Mouse (Mus musculus) hindbrain, embryonic 14.5 days (tissue): ENCODE data around the gene Utrn. TPM values are rescaled to one million over a fixed set of nuclear protein-coding genes. Genes with fewer than 3 reads are reported as not detected.

ENCODE experiments used
- ATAC-seq: fragments of 200-750 bp; cut with Nextera tagmentation; 2 replicates; pipeline ENCODE4 v1.8.0; 2017; ENCODE audit warnings: moderate number of reproducible peaks, mild to moderate bottlenecking, moderate TSS enrichment, moderate library complexity; ENCODE audit not compliant: low FRiP score
- DNase-seq: peaks from one replicate; pipeline ENCODE4 v3.0.0-alpha.2; 2015; ENCODE audit warnings: low spot score
- H3K27ac ChIP-seq: fragments of 300-500 bp; sonication (generic); 2 replicates; pipeline ENCODE4 v1.5.1; 2014; ENCODE audit warnings: mild to moderate bottlenecking, moderate library complexity
- H3K27me3 ChIP-seq: fragments of 300-500 bp; sonication (generic); 2 replicates; pipeline ENCODE4 v1.6.1; 2014; ENCODE audit warnings: mild to moderate bottlenecking, low read length, mixed read lengths; ENCODE audit not compliant: control insufficient read depth, insufficient read depth
- H3K36me3 ChIP-seq: fragments of 300-500 bp; sonication (generic); replicated peaks from 2 replicates; pipeline ENCODE4 v1.6.1; 2014; ENCODE audit not compliant: control insufficient read depth, insufficient read depth
- H3K4me1 ChIP-seq: fragments of 300-500 bp; sonication (generic); replicated peaks from 2 replicates; pipeline ENCODE4 v1.6.1; 2014; ENCODE audit warnings: antibody characterized with exemption, low read length, mixed read lengths; ENCODE audit not compliant: control insufficient read depth, insufficient read depth
- H3K4me2 ChIP-seq: fragments of 300-500 bp; sonication (generic); replicated peaks from 2 replicates; pipeline ENCODE4 v1.6.1; 2014; ENCODE audit warnings: mild to moderate bottlenecking, moderate library complexity
- H3K4me3 ChIP-seq: fragments of 300-500 bp; sonication (generic); replicated peaks from 2 replicates; pipeline ENCODE4 v1.5.1; 2014; ENCODE audit warnings: mild to moderate bottlenecking, low read length
- H3K9ac ChIP-seq: fragments of 300-500 bp; sonication (generic); 2 replicates; pipeline ENCODE4 v1.6.1; 2014
- H3K9me3 ChIP-seq: fragments of 300-500 bp; sonication (generic); 2 replicates; pipeline ENCODE4 v1.6.1; 2016; ENCODE audit warnings: low read length; ENCODE audit not compliant: control insufficient read depth
- WGBS: fragments of 180-500 bp; shearing (Covaris S2); extraction: QIAGEN DNeasy Blood & Tissue Kit; methylation state at CpG from one replicate; pipeline ENCODE4 v1.1.7; 2014; 5-methylcytosine and 5-hydroxymethylcytosine counted together
- polyA plus RNA-seq: library from polyadenylated mRNA; unstranded; fragments of >200 nt; fragmentation: Nextera tagmentation; extraction: Ambion mirVana; gene quantifications from 2 replicates; pipeline ENCODE4 v1.2.1, GENCODE M21; 2014

The Utrn gene
- polyA plus RNA-seq, 1 experiment from 2014 or later = 28.2 TPM

DNA sequence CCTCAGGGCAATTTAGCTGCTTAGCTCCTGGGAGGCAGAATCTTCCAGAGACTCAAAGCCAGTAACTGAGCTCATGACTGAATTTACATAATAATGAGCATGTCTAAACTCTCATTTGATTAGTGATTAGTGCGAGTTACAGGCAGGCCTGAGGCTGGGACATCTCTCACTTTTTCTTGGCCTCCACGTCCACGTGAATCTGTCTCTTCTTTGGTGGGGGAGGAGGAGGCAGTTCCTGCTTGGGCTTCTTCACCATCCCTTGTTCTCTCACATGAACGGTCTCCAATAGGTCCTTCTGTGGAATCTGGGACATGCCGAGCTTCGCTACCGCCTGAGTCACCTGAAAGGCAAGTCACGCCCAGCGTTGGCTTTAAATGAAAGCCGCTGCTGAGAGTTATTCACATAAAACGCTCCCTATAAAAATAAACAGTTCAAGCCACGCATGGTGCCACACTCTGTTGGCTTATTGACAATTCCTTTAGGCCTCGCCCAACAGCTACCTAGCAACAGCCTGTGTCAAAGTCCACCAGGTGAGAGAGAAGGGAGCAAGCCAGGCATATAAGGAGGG is 143.0 kb downstream of the Utrn start:
- Histone ChIP-seq H3K27ac (peak overlapping the region; percentile 43), H3K4me1 (peaks cover 24% of the 10 kb centered on the region; the same call in 1 of the 2 replicates), H3K36me3 (no peaks in the 10 kb centered on the region), H3K9ac (no peak overlapping the region), H3K4me3 (no peak overlapping the region), H3K4me2 (no peak overlapping the region), H3K9me3 (no peaks in the 10 kb centered on the region), H3K27me3 (no peaks in the 10 kb centered on the region)
- ATAC-seq (peak; percentile 33; the same call in 1 of the 2 replicates), DNase-seq (no peak)
- 32% methylated on average over 13 of the region's 13 CpGs for WGBS

DNA sequence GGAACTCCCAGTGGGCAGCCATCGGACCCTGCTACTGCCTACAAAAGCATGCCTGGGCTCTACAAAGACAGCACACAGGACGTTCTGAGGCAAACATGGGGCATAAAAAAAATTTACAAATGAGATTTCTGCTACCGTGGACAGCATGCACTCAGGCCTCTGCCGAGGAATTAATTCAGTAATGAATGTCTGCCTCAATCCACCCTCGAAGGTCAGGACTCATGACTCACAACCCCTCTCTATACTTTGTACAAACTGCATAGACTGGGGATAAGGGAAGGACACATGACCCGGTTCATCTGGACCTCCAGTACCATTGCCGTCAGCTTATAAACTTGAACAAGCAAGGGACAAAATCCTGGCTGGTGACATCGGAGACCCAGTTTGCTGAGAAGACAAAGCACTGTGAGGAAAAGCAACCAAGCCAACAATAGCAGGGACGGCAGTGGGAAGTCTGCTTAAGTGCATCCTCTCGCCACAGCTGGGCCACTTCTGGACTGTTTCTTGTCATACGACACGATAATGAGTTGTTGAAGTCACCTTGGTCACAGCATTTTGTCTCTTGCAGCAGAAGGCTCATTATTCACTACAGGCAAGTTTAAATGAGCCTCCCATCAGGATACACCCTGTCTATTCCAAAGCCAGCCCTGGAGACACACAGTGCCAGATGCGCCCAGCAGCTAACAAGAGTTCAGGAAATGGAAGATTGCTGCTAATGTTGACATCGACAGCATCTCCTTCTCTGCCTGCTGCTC is 144.7 kb downstream of the Utrn start:
- no peak for DNase-seq

GRCm38 (mm10) chr10:12723269-12723668 is 145.9 kb downstream of the Utrn start:
- H3K9me3 ChIP-seq = no peaks in the 10 kb centered on the region
- WGBS = 59% methylated on average over 3 of the region's 3 CpGs
- ATAC-seq (no peak), DNase-seq (no peak)
- no peaks in the 10 kb centered on the region for H3K36me3 ChIP-seq
- no peak overlapping the region for H3K4me3 ChIP-seq
- H3K4me2 ChIP-seq = no peak overlapping the region
- no peak overlapping the region for H3K27ac ChIP-seq
- no peaks in the 10 kb centered on the region for H3K27me3 ChIP-seq
- H3K4me1 ChIP-seq = peaks cover 21% of the 10 kb centered on the region; the same call in 1 of the 2 replicates
- H3K9ac ChIP-seq = no peak overlapping the region

More for the DNA sequence above, 144.7 kb downstream of the Utrn start:
- peak; percentile 74 for ATAC-seq
- no peaks in the 10 kb centered on the region for H3K9me3 ChIP-seq
- H3K4me2 ChIP-seq = no peak overlapping the region
- 41% methylated on average over 14 of the region's 14 CpGs for WGBS
- no peak overlapping the region for H3K4me3 ChIP-seq
- H3K27me3 ChIP-seq = no peaks in the 10 kb centered on the region
- peak overlapping the region; percentile 63 for H3K27ac ChIP-seq
- H3K4me1 ChIP-seq = peaks cover 21% of the 10 kb centered on the region; the same call in 1 of the 2 replicates
- no peak overlapping the region for H3K9ac ChIP-seq
- H3K36me3 ChIP-seq = no peaks in the 10 kb centered on the region

- Histone ChIP-seq H3K27ac (no peak overlapping the region), H3K27me3 (no peaks in the 10 kb centered on the region), H3K9me3 (no peaks in the 10 kb centered on the region), H3K9ac (no peak overlapping the region), H3K4me2 (no peak overlapping the region), H3K4me1 (peaks cover 21% of the 10 kb centered on the region; the same call in 1 of the 2 replicates), H3K36me3 (no peaks in the 10 kb centered on the region), H3K4me3 (no peak overlapping the region)
- ATAC-seq (no peak), DNase-seq (no peak)
- 89% methylated on average over 2 of the region's 2 CpGs for whole genome bisulfite sequencing
Observed at GRCm38 (mm10) chr10:12722111-12722510, 147.1 kb downstream of the Utrn start.

GRCm38 (mm10) chr10:12718386-12718785 is 150.8 kb downstream of the Utrn start:
- no peak overlapping the region for H3K4me3 ChIP-seq
- H3K4me2 ChIP-seq = no peak overlapping the region
- no peak overlapping the region for H3K9ac ChIP-seq
- DNase-seq = no peak
- no peaks in the 10 kb centered on the region for H3K36me3 ChIP-seq
- ATAC-seq = no peak
- no peak overlapping the region for H3K27ac ChIP-seq
- 93% methylated on average over 8 of the region's 8 CpGs for WGBS
- no peaks in the 10 kb centered on the region for H3K9me3 ChIP-seq
- H3K4me1 ChIP-seq = no peaks in the 10 kb centered on the region
- H3K27me3 ChIP-seq = no peaks in the 10 kb centered on the region

DNA sequence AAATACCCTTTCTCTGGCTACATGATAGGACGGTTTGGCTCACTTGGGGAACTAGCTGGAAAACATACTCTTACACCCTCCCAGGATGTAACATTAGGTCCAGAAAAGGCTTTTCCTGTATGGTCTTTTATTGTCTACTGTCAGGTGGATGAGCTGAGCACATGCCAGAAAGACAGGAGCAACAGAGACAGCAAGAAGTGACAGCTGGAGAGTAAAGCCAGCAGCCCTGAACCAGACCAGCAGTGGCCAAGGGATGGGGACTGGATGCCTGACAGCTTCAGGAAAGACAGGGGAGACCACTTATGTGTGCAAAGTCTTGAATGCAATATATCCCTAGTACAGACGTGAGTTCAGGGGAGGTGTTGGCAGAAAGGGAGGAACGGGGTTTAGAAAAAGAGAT is 151.8 kb downstream of the Utrn start:
- DNase-seq = no peak
- Histone ChIP-seq H3K4me1 (no peaks in the 10 kb centered on the region), H3K9ac (no peak overlapping the region), H3K27ac (no peak overlapping the region), H3K36me3 (peaks cover 3% of the 10 kb centered on the region; the same call in 1 of the 2 replicates), H3K9me3 (no peaks in the 10 kb centered on the region), H3K4me3 (no peak overlapping the region), H3K4me2 (no peak overlapping the region), H3K27me3 (no peaks in the 10 kb centered on the region)
- ATAC-seq = no peak
- WGBS = 93% methylated on average over 3 of the region's 3 CpGs

GRCm38 (mm10) chr10:12716657-12717327 is 152.4 kb downstream of the Utrn start:
- peaks cover 3% of the 10 kb centered on the region; the same call in 1 of the 2 replicates for H3K36me3 ChIP-seq
- H3K27me3 ChIP-seq = no peaks in the 10 kb centered on the region
- DNase-seq = no peak
- H3K4me3 ChIP-seq = no peak overlapping the region
- ATAC-seq = no peak
- WGBS = 89% methylated on average over 5 of the region's 5 CpGs
- no peaks in the 10 kb centered on the region for H3K9me3 ChIP-seq
- H3K27ac ChIP-seq = no peak overlapping the region
- no peaks in the 10 kb centered on the region for H3K4me1 ChIP-seq
- no peak overlapping the region for H3K4me2 ChIP-seq
- no peak overlapping the region for H3K9ac ChIP-seq

DNA sequence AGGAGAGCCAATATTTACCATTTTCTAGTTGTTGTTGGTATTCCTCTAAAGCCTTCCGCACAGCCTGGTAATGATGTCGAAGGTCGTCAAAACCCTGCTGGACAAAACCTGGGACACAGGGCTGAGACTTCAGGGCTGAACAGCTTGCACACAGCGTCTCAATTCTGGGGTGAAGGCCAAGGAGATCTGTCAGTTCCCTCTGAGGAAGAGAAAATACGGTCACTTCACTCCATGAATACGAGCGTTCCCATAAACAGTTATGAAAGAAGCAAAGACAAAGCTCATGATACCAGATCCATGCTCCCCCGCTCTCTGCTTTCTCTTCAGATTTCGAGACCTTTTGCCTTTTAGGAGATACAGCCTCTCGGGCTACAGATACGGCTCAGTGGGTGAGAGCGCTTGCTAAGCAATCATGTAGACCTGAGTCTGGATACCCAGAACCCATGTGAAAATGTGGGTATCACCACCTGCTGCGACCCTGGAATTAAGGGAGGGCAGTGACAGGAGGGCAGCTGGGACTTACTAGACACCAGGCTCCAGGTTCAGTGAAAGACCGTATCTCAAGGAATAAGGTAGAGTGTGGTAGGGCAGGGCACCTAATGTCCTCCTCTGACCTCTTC is 155.8 kb downstream of the Utrn start:
- no peaks in the 10 kb centered on the region for H3K9me3 ChIP-seq
- no peaks in the 10 kb centered on the region for H3K27me3 ChIP-seq

GRCm38 (mm10) chr10:12711332-12711831 is 157.8 kb downstream of the Utrn start:
- DNase-seq (no peak), ATAC-seq (no peak)
- 57% methylated on average over 11 of the region's 11 CpGs for WGBS
- Histone ChIP-seq H3K4me2 (no peak overlapping the region), H3K4me3 (no peak overlapping the region), H3K9ac (no peak overlapping the region), H3K9me3 (no peaks in the 10 kb centered on the region), H3K36me3 (peaks cover 3% of the 10 kb centered on the region; the same call in 1 of the 2 replicates), H3K27me3 (no peaks in the 10 kb centered on the region), H3K27ac (no peak overlapping the region), H3K4me1 (no peaks in the 10 kb centered on the region)

More for the DNA sequence above, 155.8 kb downstream of the Utrn start:
- Histone ChIP-seq H3K4me2 (no peak overlapping the region), H3K36me3 (peaks cover 3% of the 10 kb centered on the region; the same call in 1 of the 2 replicates), H3K27ac (no peak overlapping the region), H3K4me3 (no peak overlapping the region), H3K9ac (no peak overlapping the region), H3K4me1 (no peaks in the 10 kb centered on the region)
- DNase-seq (no peak), ATAC-seq (no peak)
- 95% methylated on average over 14 of the region's 14 CpGs for WGBS
